Mouse (Mus musculus): ENCODE measurements around the gene Eapp. TPM values are rescaled to one million over a fixed set of nuclear protein-coding genes. Genes with fewer than 3 reads are reported as not detected.
"Not testable (repeated sequence)": the region's sequence is repeated elsewhere in the genome, so short reads cannot be mapped to it uniquely, and the experiment has no call there.

Gene Eapp
- polyA plus RNA-seq, 1 experiment from 2014 or later, result 90.8 TPM

GRCm38 (mm10) chr12:54709691-54710493 is 14.2 kb upstream of the Eapp start:
- not testable (repeated sequence) for H3K4me1 ChIP-seq; H3K27me3 ChIP-seq; H3K9me3 ChIP-seq; H3K36me3 ChIP-seq; H3K4me2 ChIP-seq (replicated peaks); H3K27ac ChIP-seq (replicated peaks); H3K9ac ChIP-seq (replicated peaks)
- under 1% methylated on average over 10 of the region's 44 CpGs for WGBS
- H3K4me3 ChIP-seq, result peak overlapping the region; percentile 22; the same call in 1 of the 2 replicates
- peak; percentile 84 for ATAC-seq (replicated peaks)

- peaks cover 6% of the 10 kb centered on the region for H3K4me1 ChIP-seq
- 81% methylated on average over 7 of the region's 7 CpGs for WGBS
- no peak overlapping the region for H3K4me2 ChIP-seq (replicated peaks)
- no peaks in the 10 kb centered on the region for H3K36me3 ChIP-seq
- H3K27ac ChIP-seq (replicated peaks), result no peak overlapping the region
- no peak for ATAC-seq (replicated peaks)
- no peaks in the 10 kb centered on the region for H3K27me3 ChIP-seq
- no peak overlapping the region for H3K9ac ChIP-seq (replicated peaks)
- H3K4me3 ChIP-seq, result no peak overlapping the region
- no peaks in the 10 kb centered on the region for H3K9me3 ChIP-seq
These were observed 3.7 kb upstream of the Eapp start for GRCm38 (mm10) chr12:54699394-54699793.

DNA sequence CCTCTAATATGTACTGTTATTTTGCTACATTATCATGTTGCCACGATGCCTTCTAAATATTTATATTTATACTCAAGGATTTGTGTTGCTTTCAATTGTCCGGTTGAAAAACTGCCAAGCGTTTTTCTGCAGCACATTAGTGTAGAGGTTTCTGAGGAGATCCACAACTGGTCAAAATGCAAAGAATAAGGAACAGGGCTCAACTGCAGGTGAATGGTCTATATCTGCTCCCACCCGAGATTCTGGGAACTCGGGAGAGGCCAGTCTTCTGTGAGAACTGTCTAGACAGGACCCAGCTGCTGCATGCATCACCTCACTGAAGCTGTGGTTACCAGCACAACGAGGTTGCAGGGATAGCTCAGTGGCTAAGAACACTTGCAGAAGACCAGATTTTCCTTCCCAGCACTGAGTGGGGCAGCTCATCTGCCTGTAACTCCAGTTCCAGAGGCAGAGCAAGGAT is 2.1 kb upstream of the Eapp start:
- Histone ChIP-seq H3K9ac (replicated peaks) (no peak overlapping the region), H3K36me3 (no peaks in the 10 kb centered on the region), H3K4me2 (replicated peaks) (no peak overlapping the region), H3K4me1 (peaks cover 20% of the 10 kb centered on the region), H3K27me3 (no peaks in the 10 kb centered on the region), H3K27ac (replicated peaks) (peak overlapping the region; percentile 50), H3K4me3 (no peak overlapping the region), H3K9me3 (no peaks in the 10 kb centered on the region)
- WGBS, result 55% methylated on average over 6 of the region's 6 CpGs
- ATAC-seq (replicated peaks), result no peak

GRCm38 (mm10) chr12:54697003-54697597 is 1.4 kb upstream of the Eapp start:
- Histone ChIP-seq H3K9me3 (no peaks in the 10 kb centered on the region), H3K36me3 (peaks cover 2% of the 10 kb centered on the region), H3K27ac (replicated peaks) (peak overlapping the region; percentile 50), H3K27me3 (no peaks in the 10 kb centered on the region), H3K4me2 (replicated peaks) (no peak overlapping the region), H3K4me3 (no peak overlapping the region), H3K9ac (replicated peaks) (no peak overlapping the region), H3K4me1 (peaks cover 22% of the 10 kb centered on the region)
- ATAC-seq (replicated peaks), result no peak
- 12% methylated on average over 7 of the region's 7 CpGs for WGBS

DNA sequence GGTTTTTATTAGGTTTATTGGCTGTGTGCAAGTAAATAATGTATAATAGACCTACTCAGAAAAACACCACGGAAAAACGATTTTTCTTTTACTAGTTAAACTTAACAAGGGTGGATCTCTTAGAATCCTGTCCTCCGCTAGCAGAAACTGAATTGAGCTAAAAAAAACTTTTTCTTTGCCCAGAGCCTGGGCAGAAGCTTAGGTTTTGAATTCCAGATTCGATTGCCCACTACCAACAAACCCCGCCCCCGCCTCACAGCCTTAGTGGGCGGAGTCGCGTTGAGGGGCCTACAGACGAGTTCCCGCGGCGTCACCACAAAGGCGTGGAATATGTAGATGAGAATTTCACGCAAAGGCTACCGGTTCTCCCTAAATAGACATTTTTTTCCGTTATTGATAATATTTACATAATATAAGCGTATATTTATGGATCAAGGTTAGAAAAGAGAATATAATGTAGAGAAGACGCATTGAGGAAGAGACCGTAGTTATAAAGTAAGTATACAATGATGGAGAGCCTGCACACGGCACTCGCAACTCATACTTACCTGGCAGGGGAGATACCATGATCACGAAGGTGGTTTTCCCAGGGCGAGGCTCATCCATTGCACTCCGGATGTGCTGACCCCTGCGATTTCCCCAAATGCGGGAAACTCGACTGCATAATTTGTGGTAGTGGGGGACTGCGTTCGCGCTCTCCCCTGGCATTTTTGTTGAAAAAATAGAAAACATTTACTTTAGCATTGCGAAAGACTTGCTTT is 725 bp upstream of the Eapp start:
- under 1% methylated on average over 32 of the region's 32 CpGs for WGBS
- no peaks in the 10 kb centered on the region for H3K27me3 ChIP-seq
- no peaks in the 10 kb centered on the region for H3K9me3 ChIP-seq

GRCm38 (mm10) chr12:54694847-54695510 is 718 bp downstream of the Eapp start:
- peak overlapping the region; percentile 88 for H3K9ac ChIP-seq (replicated peaks)
- H3K36me3 ChIP-seq, result peaks cover 17% of the 10 kb centered on the region
- peak overlapping the region; percentile 82 for H3K4me3 ChIP-seq
- peaks cover 22% of the 10 kb centered on the region for H3K4me1 ChIP-seq
- no peaks in the 10 kb centered on the region for H3K27me3 ChIP-seq
- H3K4me2 ChIP-seq (replicated peaks), result peak overlapping the region; percentile 83
- no peak for ATAC-seq (replicated peaks)
- H3K27ac ChIP-seq (replicated peaks), result peak overlapping the region; percentile 97
- WGBS, result 39% methylated on average over 12 of the region's 12 CpGs
- H3K9me3 ChIP-seq, result no peaks in the 10 kb centered on the region

More for the DNA sequence above, 725 bp upstream of the Eapp start:
- peak overlapping the region; percentile 82 for H3K4me3 ChIP-seq
- H3K27ac ChIP-seq (replicated peaks), result peak overlapping the region; percentile 97
- H3K36me3 ChIP-seq, result peaks cover 7% of the 10 kb centered on the region
- peak overlapping the region; percentile 88 for H3K9ac ChIP-seq (replicated peaks)
- H3K4me2 ChIP-seq (replicated peaks), result peak overlapping the region; percentile 83
- peak; percentile 90 for ATAC-seq (replicated peaks)
- peaks cover 22% of the 10 kb centered on the region for H3K4me1 ChIP-seq

- Histone ChIP-seq H3K27me3 (no peaks in the 10 kb centered on the region), H3K4me3 (no peak overlapping the region), H3K9ac (replicated peaks) (no peak overlapping the region), H3K4me2 (replicated peaks) (no peak overlapping the region), H3K36me3 (peaks cover 65% of the 10 kb centered on the region), H3K9me3 (no peaks in the 10 kb centered on the region), H3K27ac (replicated peaks) (no peak overlapping the region), H3K4me1 (peaks cover 13% of the 10 kb centered on the region)
- WGBS, result 97% methylated on average over 5 of the region's 5 CpGs
- no peak for ATAC-seq (replicated peaks)
These were observed 6.6 kb downstream of the Eapp start for GRCm38 (mm10) chr12:54689082-54689481.

- no peak overlapping the region for H3K4me3 ChIP-seq
- H3K9ac ChIP-seq (replicated peaks), result no peak overlapping the region
- no peak overlapping the region for H3K27ac ChIP-seq (replicated peaks)
- peaks cover 36% of the 10 kb centered on the region for H3K36me3 ChIP-seq
- no peak for ATAC-seq (replicated peaks)
- H3K4me2 ChIP-seq (replicated peaks), result no peak overlapping the region
- WGBS, result 21% methylated on average over 1 of the region's 1 CpGs
- H3K9me3 ChIP-seq, result no peaks in the 10 kb centered on the region
- no peaks in the 10 kb centered on the region for H3K4me1 ChIP-seq
- H3K27me3 ChIP-seq, result no peaks in the 10 kb centered on the region
These were observed 12.5 kb downstream of the Eapp start for GRCm38 (mm10) chr12:54683182-54683581.

DNA sequence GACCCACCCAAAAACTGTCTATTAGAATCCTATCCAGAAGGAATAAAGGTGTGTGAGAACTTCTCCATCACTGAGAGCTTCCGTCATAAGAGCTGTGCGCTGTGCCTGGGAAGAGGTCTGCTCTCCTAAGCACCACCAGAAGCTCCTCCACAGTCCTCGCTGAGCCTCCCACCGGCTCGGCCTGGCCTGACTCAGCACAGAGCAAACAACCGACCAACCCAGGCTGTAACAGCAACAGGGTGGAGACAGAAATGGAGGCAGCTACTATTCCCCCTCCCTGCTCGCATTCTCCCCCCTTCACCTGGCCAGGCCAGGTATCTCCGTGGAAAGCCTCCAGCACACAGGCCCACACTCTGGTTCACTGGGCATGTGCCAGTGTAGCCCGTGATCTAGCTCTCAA is 19.0 kb downstream of the Eapp start:
- no peak overlapping the region for H3K4me3 ChIP-seq
- H3K4me2 ChIP-seq (replicated peaks), result no peak overlapping the region
- H3K9me3 ChIP-seq, result no peaks in the 10 kb centered on the region
- 98% methylated on average over 9 of the region's 9 CpGs for whole genome bisulfite sequencing
- H3K27me3 ChIP-seq, result no peaks in the 10 kb centered on the region
- H3K36me3 ChIP-seq, result peaks cover 44% of the 10 kb centered on the region
- no peak overlapping the region for H3K9ac ChIP-seq (replicated peaks)
- no peak for ATAC-seq (replicated peaks)
- H3K4me1 ChIP-seq, result no peaks in the 10 kb centered on the region
- H3K27ac ChIP-seq (replicated peaks), result no peak overlapping the region

DNA sequence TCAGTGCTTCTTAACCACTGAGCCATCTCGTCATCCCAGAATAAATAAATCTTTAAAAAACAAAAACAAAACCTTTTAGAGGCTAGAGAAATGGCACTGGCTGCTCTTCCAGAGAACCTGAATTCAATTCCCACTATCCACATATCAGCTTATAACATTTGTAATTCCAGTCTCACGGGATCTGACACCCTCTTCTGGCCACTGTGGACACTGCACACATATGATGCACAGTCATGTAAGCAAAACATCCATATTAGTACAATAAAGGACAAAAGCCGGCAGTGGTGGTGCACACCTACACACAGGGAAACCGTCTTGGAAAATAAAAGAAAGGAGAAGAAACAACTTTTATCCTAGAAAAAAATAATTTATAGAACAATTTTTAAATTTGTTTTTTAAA is 20.3 kb downstream of the Eapp start:
- no peak overlapping the region for H3K27ac ChIP-seq (replicated peaks)
- WGBS, result 97% methylated on average over 4 of the region's 4 CpGs
- H3K36me3 ChIP-seq, result peaks cover 43% of the 10 kb centered on the region
- no peaks in the 10 kb centered on the region for H3K4me1 ChIP-seq
- no peak overlapping the region for H3K4me3 ChIP-seq
- ATAC-seq (replicated peaks), result no peak
- H3K4me2 ChIP-seq (replicated peaks), result no peak overlapping the region
- no peaks in the 10 kb centered on the region for H3K9me3 ChIP-seq
- H3K9ac ChIP-seq (replicated peaks), result no peak overlapping the region
- no peaks in the 10 kb centered on the region for H3K27me3 ChIP-seq

GRCm38 (mm10) chr12:54671262-54671661 is 24.4 kb downstream of the Eapp start:
- WGBS, result 68% methylated on average over 4 of the region's 4 CpGs
- Histone ChIP-seq H3K27ac (replicated peaks) (no peak overlapping the region), H3K4me1 (no peaks in the 10 kb centered on the region), H3K9me3 (no peaks in the 10 kb centered on the region), H3K36me3 (peaks cover 27% of the 10 kb centered on the region), H3K4me3 (no peak overlapping the region), H3K4me2 (replicated peaks) (no peak overlapping the region), H3K27me3 (no peaks in the 10 kb centered on the region), H3K9ac (replicated peaks) (no peak overlapping the region)
- no peak for ATAC-seq (replicated peaks)

- Histone ChIP-seq H3K4me1 (no peaks in the 10 kb centered on the region), H3K4me2 (replicated peaks) (no peak overlapping the region), H3K9ac (replicated peaks) (no peak overlapping the region), H3K36me3 (peaks cover 14% of the 10 kb centered on the region), H3K27me3 (no peaks in the 10 kb centered on the region), H3K4me3 (no peak overlapping the region), H3K27ac (replicated peaks) (no peak overlapping the region), H3K9me3 (no peaks in the 10 kb centered on the region)
- ATAC-seq (replicated peaks), result no peak
- 87% methylated on average over 1 of the region's 1 CpGs for WGBS
These were observed 27.6 kb downstream of the Eapp start for GRCm38 (mm10) chr12:54668141-54668540.
